Mouse (Mus musculus) olfactory bulb, adult 2 months (tissue): Measurements from ENCODE around the gene Myl9. TPM values are rescaled to one million over a fixed set of nuclear protein-coding genes. Genes with fewer than 3 reads are reported as not detected.
"Not testable (repeated sequence)": the region's sequence is repeated elsewhere in the genome, so short reads cannot be mapped to it uniquely, and the experiment has no call there.

Source experiments
- H3K27ac ChIP-seq: fragments of 200-500 bp; 2 replicates; pipeline ENCODE4 v1.5.1; 2012; ENCODE audit warnings: low read depth, low read length; ENCODE audit not compliant: insufficient read depth
- H3K4me1 ChIP-seq: fragments of 200-500 bp; 2 replicates; pipeline ENCODE4 v1.6.1; 2012; ENCODE audit warnings: low read length; ENCODE audit not compliant: control insufficient read depth, insufficient read depth
- H3K4me3 ChIP-seq: fragments of 200-500 bp; 2 replicates; pipeline ENCODE4 v1.5.1; 2012; ENCODE audit warnings: mild to moderate bottlenecking, low read depth, low read length, moderate library complexity; ENCODE audit not compliant: insufficient read depth
- CTCF ChIP-seq: fragments of 200-500 bp; IDR thresholded peaks from 2 replicates; pipeline ENCODE4 v1.5.1; 2012; ENCODE audit warnings: low read depth, mild to moderate bottlenecking, low read length, moderate library complexity; ENCODE audit not compliant: insufficient read depth
- POLR2A ChIP-seq: fragments of 200-500 bp; IDR thresholded peaks from 2 replicates; pipeline ENCODE4 v1.6.1; 2012; ENCODE audit warnings: mild to moderate bottlenecking, low read depth, low read length, moderate library complexity; ENCODE audit not compliant: insufficient read depth
- WGBS: fragments of 180-500 bp; shearing (Covaris S2); methylation state at CpG from one replicate; pipeline ENCODE4 v1.1.7; 2018; 5-methylcytosine and 5-hydroxymethylcytosine counted together
- polyA plus RNA-seq: library from polyadenylated mRNA; stranded (reverse); fragments of >200 nt; gene quantifications from 2 replicates; pipeline ENCODE4 v1.2.4, GENCODE M21; 2012; ENCODE audit warnings: low replicate concordance; ENCODE audit not compliant: missing spikeins, insufficient read depth, insufficient read length

Myl9 gene
- polyA plus RNA-seq, 1 experiment = not detected

DNA sequence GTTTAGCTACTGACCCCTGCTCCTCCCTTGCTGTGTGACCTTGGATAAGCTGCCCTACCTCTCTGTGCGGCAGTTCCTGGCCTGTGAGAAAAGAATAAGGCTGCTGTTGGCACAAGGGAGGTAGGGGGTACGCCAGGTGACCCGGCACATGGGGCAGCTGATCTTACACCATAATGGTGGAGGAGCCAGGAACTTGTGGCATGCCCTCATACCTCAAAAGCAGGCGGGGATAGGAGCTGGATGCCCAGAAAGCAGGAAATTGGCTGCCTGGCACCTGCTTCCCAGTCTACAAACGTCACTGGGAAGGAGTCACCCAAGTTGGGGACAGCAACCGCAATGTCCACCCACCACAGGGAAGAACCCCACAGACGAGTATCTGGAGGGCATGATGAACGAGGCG is 4.9 kb downstream of the Myl9 start:
- peaks cover 4% of the 10 kb centered on the region for H3K4me1 ChIP-seq
- no peak for TF ChIP-seq CTCF
- no peak for TF ChIP-seq POLR2A

DNA sequence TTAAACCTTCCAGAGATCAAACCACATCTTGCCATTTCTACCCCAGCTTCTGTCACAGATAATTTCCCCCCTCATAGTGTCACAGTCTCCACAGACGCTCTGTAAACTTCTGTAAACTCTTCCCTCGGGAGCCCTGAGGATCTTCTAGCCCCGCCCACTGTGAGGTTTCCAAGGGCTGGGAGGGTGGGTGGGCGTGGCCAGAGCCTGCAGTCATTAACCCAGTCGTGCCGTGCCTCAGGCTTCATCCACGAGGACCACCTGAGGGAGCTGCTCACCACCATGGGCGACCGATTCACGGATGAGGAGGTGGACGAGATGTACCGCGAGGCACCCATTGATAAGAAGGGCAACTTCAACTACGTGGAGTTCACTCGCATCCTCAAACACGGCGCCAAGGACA is 5.5 kb downstream of the Myl9 start:
- no peak overlapping the region for H3K27ac ChIP-seq
- H3K4me1 ChIP-seq = no peaks in the 10 kb centered on the region
- 34% methylated on average over 17 of the region's 17 CpGs for WGBS
- no peak for TF ChIP-seq POLR2A
- no peak for TF ChIP-seq CTCF
- H3K4me3 ChIP-seq = no peak overlapping the region

More for the DNA sequence above, 4.9 kb downstream of the Myl9 start:
- 83% methylated on average over 9 of the region's 9 CpGs for WGBS
- Histone ChIP-seq H3K4me3 (no peak overlapping the region), H3K27ac (no peak overlapping the region)

GRCm38 (mm10) chr2:156781281-156781680 is 6.1 kb downstream of the Myl9 start:
- no peak overlapping the region for H3K4me3 ChIP-seq
- TF ChIP-seq POLR2A = no peak
- no peak for TF ChIP-seq CTCF
- H3K4me1 ChIP-seq = no peaks in the 10 kb centered on the region
- WGBS = 73% methylated on average over 4 of the region's 4 CpGs
- H3K27ac ChIP-seq = no peak overlapping the region

DNA sequence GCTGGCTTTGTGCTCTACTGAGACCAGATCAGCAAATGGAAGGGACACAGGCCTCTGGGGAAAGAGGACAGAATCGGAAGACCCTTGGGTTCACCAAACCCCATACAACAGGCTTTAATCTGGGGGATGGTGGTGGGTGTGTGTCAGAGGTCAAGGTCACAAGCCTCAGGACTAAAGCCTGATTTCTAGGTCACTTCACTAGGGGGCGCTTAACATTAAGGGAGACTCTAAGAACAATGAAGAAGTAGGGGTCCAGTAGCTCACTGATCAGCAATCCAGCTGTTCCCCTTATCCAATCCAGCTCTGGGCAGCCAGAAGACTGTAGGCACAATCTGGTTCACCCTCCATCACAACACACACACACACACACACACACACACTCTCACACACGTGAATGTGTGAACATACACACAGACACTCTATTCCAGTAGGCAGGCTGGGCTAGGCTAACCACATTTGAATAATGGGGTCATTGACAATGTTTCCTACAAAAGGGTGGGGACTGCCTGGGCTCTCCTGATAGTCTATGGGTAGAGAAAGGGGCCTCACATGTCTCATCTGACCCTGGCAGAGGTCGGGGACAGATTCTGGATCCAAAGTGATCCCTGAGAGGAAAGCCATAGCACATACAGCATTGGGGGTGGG is 6.7 kb downstream of the Myl9 start:
- Histone ChIP-seq H3K4me1 (no peaks in the 10 kb centered on the region), H3K27ac (no peak overlapping the region), H3K4me3 (no peak overlapping the region)
- 75% methylated on average over 4 of the region's 4 CpGs for WGBS
- TF ChIP-seq CTCF = no peak
- no peak for TF ChIP-seq POLR2A

GRCm38 (mm10) chr2:156782481-156783348 is 7.5 kb downstream of the Myl9 start:
- TF ChIP-seq POLR2A (no peak), CTCF (no peak)
- 86% methylated on average over 10 of the region's 10 CpGs for WGBS
- Histone ChIP-seq H3K27ac (no peak overlapping the region), H3K4me1 (no peaks in the 10 kb centered on the region), H3K4me3 (no peak overlapping the region)

DNA sequence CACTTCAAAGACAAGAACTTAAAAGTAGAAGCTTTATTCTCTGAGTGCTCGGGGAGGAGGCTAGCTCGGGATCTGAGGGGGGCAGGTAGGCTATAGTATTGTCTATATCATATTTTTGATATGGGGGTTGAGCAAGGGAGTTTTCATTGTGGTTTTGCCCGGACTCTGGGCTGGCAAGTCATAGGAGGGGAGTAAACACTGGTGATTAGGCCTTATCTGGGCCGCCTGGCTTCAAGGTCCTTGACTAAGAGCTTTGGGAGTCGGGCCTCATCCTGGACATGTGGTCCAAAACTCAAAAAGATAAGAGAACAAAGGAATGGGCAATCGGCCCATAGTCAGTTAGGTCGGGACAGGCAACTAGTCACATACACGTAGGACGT is 8.1 kb downstream of the Myl9 start:
- Histone ChIP-seq H3K27ac (no peak overlapping the region), H3K4me1 (no peaks in the 10 kb centered on the region), H3K4me3 (no peak overlapping the region)
- WGBS = 88% methylated on average over 9 of the region's 9 CpGs
- TF ChIP-seq POLR2A = no peak
- no peak for TF ChIP-seq CTCF

- Histone ChIP-seq H3K27ac (no peak overlapping the region), H3K4me3 (no peak overlapping the region), H3K4me1 (no peaks in the 10 kb centered on the region)
- TF ChIP-seq POLR2A = no peak
- no peak for TF ChIP-seq CTCF
- 82% methylated on average over 7 of the region's 7 CpGs for WGBS
These were observed 8.9 kb downstream of the Myl9 start for GRCm38 (mm10) chr2:156784016-156784585.

DNA sequence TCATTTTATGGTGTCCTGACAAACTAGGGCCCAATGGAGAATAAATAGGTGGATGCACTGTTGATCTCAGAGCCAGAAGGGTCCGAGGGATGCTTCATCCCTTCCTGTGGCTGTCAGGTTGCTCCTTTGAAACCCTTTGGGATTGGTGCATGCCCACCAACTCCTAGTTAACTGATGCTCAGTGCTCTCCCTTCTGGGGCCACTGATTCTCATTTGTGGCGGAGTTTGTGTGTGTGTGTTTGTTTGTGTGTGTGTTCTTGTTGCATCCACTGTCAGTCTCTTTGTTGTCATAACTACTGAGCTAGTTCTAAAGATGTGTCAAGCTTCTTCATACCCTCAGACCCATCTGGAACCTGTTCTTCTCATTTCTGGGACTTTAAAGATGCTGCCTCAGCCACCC is 9.7 kb downstream of the Myl9 start:
- H3K4me3 ChIP-seq = no peak overlapping the region
- no peaks in the 10 kb centered on the region for H3K4me1 ChIP-seq
- no peak overlapping the region for H3K27ac ChIP-seq
- 85% methylated on average over 2 of the region's 2 CpGs for WGBS
- no peak for TF ChIP-seq CTCF
- no peak for TF ChIP-seq POLR2A

DNA sequence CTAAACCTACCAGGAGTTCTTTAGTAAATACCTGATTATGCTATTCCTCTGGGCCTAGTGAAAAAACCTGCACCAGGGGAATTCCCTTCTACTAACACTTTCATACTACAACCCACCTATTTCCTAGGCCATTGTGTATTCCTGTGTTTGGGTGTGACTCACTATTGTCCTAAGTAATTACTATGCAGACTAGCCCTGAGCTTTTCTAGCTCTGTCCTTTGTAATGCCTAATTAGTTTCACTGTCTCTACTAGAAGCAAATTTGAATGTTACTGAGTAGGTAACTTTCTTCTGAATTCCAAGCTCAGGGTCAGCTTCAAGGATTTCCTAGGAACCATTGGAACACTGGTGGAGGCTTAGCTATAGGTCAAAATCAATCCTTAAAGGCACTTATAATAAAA is 11.1 kb downstream of the Myl9 start:
- H3K4me1 ChIP-seq, H3K4me3 ChIP-seq, H3K27ac ChIP-seq: not testable (repeated sequence)
